Mouse (Mus musculus) mesoderm, embryonic 11.5 days (tissue): ENCODE data around the gene Usp50.

Experiments
- DNase-seq: peaks from one replicate; pipeline ENCODE4 v3.0.0-alpha.2; 2012; ENCODE audit warnings: low read depth, low spot score

Usp50 gene

GRCm38 (mm10) chr2:126783370-126783769 lies at the start of gene Usp50:
Gene Usp50, minus strand, starts transcription at chr2:126783470.
- no peak for DNase-seq

GRCm38 (mm10) chr2:126817414-126817813 lies 34.1 kb upstream of the Usp50 start:
- DNase-seq, result no peak

GRCm38 (mm10) chr2:126816644-126817347 lies 33.5 kb upstream of the Usp50 start:
- DNase-seq, result no peak

- no peak for DNase-seq
These were observed 32.6 kb upstream of the Usp50 start for GRCm38 (mm10) chr2:126815822-126816221.

GRCm38 (mm10) chr2:126801980-126802379 lies 18.7 kb upstream of the Usp50 start:
- DNase-seq, result no peak

- DNase-seq, result no peak
These were observed 15.2 kb upstream of the Usp50 start for GRCm38 (mm10) chr2:126798455-126798854.

- no peak for DNase-seq
These were observed 12.4 kb upstream of the Usp50 start for GRCm38 (mm10) chr2:126795708-126796107.

- DNase-seq, result no peak
These were observed 9.3 kb upstream of the Usp50 start for GRCm38 (mm10) chr2:126792611-126793010.

GRCm38 (mm10) chr2:126787721-126788342 lies 4.6 kb upstream of the Usp50 start:
- no peak for DNase-seq

GRCm38 (mm10) chr2:126782433-126782832 lies 837 bp downstream of the Usp50 start:
- DNase-seq, result peak; percentile 10

GRCm38 (mm10) chr2:126781478-126781877 lies 1.8 kb downstream of the Usp50 start:
- DNase-seq, result no peak

- no peak for DNase-seq
These were observed 3.0 kb downstream of the Usp50 start for GRCm38 (mm10) chr2:126780286-126780685.

- DNase-seq, result no peak
These were observed 4.5 kb downstream of the Usp50 start for GRCm38 (mm10) chr2:126778806-126779205.

- no peak for DNase-seq
These were observed 6.9 kb downstream of the Usp50 start for GRCm38 (mm10) chr2:126776416-126776815.

- DNase-seq, result no peak
These were observed 7.3 kb downstream of the Usp50 start for GRCm38 (mm10) chr2:126775951-126776350.

- DNase-seq, result no peak
These were observed 11.1 kb downstream of the Usp50 start for GRCm38 (mm10) chr2:126772217-126772616.

GRCm38 (mm10) chr2:126769431-126770181 lies 13.7 kb downstream of the Usp50 start:
- no peak for DNase-seq

- no peak for DNase-seq
These were observed 15.1 kb downstream of the Usp50 start for GRCm38 (mm10) chr2:126768194-126768593.

- no peak for DNase-seq
These were observed 15.7 kb downstream of the Usp50 start for GRCm38 (mm10) chr2:126767599-126767998.

GRCm38 (mm10) chr2:126765867-126766582 lies 17.2 kb downstream of the Usp50 start:
- DNase-seq, result peak; percentile 21

- no peak for DNase-seq
These were observed 23.9 kb downstream of the Usp50 start for GRCm38 (mm10) chr2:126759351-126759750.

- DNase-seq, result no peak
These were observed 27.6 kb downstream of the Usp50 start for GRCm38 (mm10) chr2:126755664-126756063.
